Mouse (Mus musculus) thymus, adult 2 months (tissue): ENCODE data around the gene Prm1.

Source experiments
- CTCF ChIP-seq: fragments of 200-500 bp; IDR thresholded peaks from 2 replicates; pipeline ENCODE4 v1.5.1; 2012; ENCODE audit warnings: mild to moderate bottlenecking, control low read depth, low read length, moderate library complexity, borderline replicate concordance; ENCODE audit not compliant: control insufficient read depth, poor library complexity, insufficient read depth; ENCODE audit errors: extremely low read depth
- POLR2A ChIP-seq: fragments of 200-500 bp; IDR thresholded peaks from 2 replicates; pipeline ENCODE4 v1.6.1; 2012; ENCODE audit warnings: mild to moderate bottlenecking, low read length, control low read depth, moderate library complexity; ENCODE audit not compliant: control insufficient read depth, poor library complexity, insufficient read depth; ENCODE audit errors: extremely low read depth

- TF ChIP-seq CTCF (no peak), POLR2A (0 out of 2 replicates have a peak, but pooled peaks have one; percentile 25)
Observed at GRCm38 (mm10) chr16:10837903-10838302, 32.3 kb upstream of the Prm1 start.
